Mouse (Mus musculus): ENCODE data around the gene Taar4.

Taar4 gene

GRCm38 (mm10) chr10:24007034-24007433 is 46.7 kb downstream of the Taar4 start:
- no peak for DNase-seq (ENCODE audit: extremely low spot score)

DNA sequence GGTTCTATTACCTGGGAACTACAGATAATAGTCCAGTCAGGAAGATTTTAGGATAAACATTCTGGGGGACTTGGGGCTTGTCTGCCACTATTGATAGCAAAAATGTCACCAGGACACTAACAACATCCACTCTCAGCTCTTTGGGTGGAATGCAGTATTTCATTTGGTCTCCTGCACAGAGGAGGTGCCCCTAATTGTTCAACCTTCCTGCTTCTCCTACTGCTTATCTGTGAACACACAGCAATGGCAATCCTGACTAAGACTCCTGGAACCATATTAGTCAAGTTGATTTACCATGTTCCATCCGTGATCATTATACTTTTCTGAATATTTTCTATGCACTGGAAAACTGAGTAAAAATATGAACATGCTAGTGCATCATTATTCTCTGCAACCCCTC is 47.8 kb downstream of the Taar4 start:
- no peak for DNase-seq (ENCODE audit: extremely low spot score)

Measured in embryo, embryonic 9.5 days (tissue).